Mouse (Mus musculus): ENCODE results near the gene Ccn1. TPM values are rescaled to one million over a fixed set of nuclear protein-coding genes. Genes with fewer than 3 reads are reported as not detected.

Gene Ccn1
- total RNA-seq, 1 experiment = 191 TPM

DNA sequence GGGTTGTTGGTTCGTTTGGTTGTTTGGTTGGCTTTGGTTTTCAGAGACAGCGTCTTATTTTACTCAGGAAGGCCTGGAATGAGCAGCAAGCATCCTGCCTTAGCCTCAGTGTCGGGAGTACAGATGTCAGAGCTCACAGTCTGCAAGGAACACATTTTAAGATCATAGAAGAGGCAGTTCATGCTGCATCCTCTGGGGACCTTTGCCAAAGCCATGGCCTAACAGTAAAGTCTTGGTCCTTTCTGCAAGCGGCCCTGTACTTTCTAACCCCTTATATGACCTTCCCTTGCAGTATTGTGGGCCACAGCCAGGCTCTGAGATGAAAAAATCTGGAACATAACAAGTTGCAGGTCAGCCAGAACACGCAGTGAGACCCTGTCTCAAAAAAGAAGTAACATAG lies 38.1 kb upstream of the Ccn1 start:
- no peak overlapping the region for H3K9ac ChIP-seq (ENCODE audit: insufficient read depth, low read depth, low read length, poor library complexity, severe bottlenecking)
- DNase-seq (ENCODE audit: low read depth, low spot score) = no peak
- in situ Hi-C loops (cut with MboI; ENCODE audit: low sequenced_read_pairs in 2 of 2, unreplicated experiment in 2 of 2) = no loop called here
- no peaks in the 10 kb centered on the region for H3K36me3 ChIP-seq (ENCODE audit: control insufficient read depth, insufficient read depth, low read length, poor library complexity, severe bottlenecking)
- no peaks in the 10 kb centered on the region for H3K9me3 ChIP-seq (ENCODE audit: control insufficient read depth, insufficient read depth, low read depth, low read length)
- H3K4me3 ChIP-seq (ENCODE audit: insufficient read depth in 1 of 2, low read depth in 1 of 2, low read length in 2 of 2, poor library complexity in 1 of 2, severe bottlenecking in 1 of 2) = no peak overlapping the region
- TF ChIP-seq CHD2 (IDR thresholded peaks at IDR 0.05; ENCODE audit: low read depth, low read length) = no peak
- TF ChIP-seq ZNF384 (IDR thresholded peaks at IDR 0.05; ENCODE audit: low read depth, low read length) = no peak
- no peak for TF ChIP-seq ZC3H11A (IDR thresholded peaks at IDR 0.05; ENCODE audit: borderline replicate concordance, low read depth, low read length)
- no peak for TF ChIP-seq HCFC1 (IDR thresholded peaks at IDR 0.05; ENCODE audit: borderline replicate concordance, insufficient read depth, low read length)
- no peak for TF ChIP-seq MAFK (IDR thresholded peaks at IDR 0.05; ENCODE audit: insufficient read depth, low read depth, low read length)
- no peaks in the 10 kb centered on the region for H3K4me1 ChIP-seq (ENCODE audit: control insufficient read depth in 2 of 2, insufficient read depth in 2 of 2, low read length in 2 of 2, poor library complexity in 1 of 2)
- no peak overlapping the region for H3K27ac ChIP-seq (ENCODE audit: insufficient read depth, low read depth, low read length, poor library complexity, severe bottlenecking)

DNA sequence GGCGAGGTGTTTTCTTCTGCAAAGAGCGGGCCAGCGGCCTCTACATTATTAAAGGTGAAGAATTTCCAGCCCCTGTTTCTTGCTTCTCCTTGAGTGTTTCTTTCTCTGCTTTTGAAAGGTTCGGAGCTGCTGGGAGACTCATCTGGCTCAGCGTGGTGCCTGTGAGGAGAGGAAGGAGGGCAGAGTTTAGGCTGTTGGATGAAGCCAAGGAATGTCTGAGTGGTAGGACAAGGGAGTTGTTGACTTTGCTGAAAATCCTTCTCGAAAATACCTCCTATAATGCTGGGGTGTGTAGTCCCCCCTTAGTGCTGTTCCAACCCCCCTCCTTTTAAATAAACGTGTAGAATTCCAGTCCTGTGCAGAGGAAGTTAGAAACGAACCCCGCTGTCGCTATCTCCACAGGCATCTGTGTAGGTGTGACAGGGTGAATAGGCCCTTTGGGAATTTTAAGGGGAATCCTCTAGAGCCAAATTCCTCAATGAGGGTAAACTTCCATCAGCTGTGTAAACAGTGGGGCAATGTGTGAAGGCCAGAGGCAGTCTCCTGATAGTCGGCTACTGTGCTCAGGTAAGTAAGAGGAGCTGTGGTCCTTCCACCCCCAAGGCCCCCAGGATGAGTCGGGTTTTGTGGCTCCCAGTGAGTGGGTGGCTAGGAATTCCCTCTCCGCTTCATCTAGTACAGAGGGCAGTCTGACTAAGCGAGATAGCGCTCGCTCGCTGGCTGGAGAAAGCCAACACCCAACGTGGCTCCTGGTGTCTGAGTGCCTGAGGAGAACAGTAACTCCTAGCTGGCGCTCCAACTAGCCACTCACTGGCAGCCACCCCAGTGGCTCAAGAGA lies 35.0 kb upstream of the Ccn1 start:
- H3K9ac ChIP-seq (ENCODE audit: insufficient read depth, low read depth, low read length, poor library complexity, severe bottlenecking) = no peak overlapping the region
- no peaks in the 10 kb centered on the region for H3K4me1 ChIP-seq (ENCODE audit: control insufficient read depth in 2 of 2, insufficient read depth in 2 of 2, low read length in 2 of 2, poor library complexity in 1 of 2)
- H3K4me3 ChIP-seq (ENCODE audit: insufficient read depth in 1 of 2, low read depth in 1 of 2, low read length in 2 of 2, poor library complexity in 1 of 2, severe bottlenecking in 1 of 2) = no peak overlapping the region
- H3K36me3 ChIP-seq (ENCODE audit: control insufficient read depth, insufficient read depth, low read length, poor library complexity, severe bottlenecking) = no peaks in the 10 kb centered on the region
- no peak for DNase-seq (ENCODE audit: low read depth, low spot score)
- in situ Hi-C loops (cut with MboI; ENCODE audit: low sequenced_read_pairs in 2 of 2, unreplicated experiment in 2 of 2) = no loop called here
- TF ChIP-seq CHD2 (IDR thresholded peaks at IDR 0.05; ENCODE audit: low read depth, low read length) (no peak), ZNF384 (IDR thresholded peaks at IDR 0.05; ENCODE audit: low read depth, low read length) (no peak), ZC3H11A (IDR thresholded peaks at IDR 0.05; ENCODE audit: borderline replicate concordance, low read depth, low read length) (no peak), MAFK (IDR thresholded peaks at IDR 0.05; ENCODE audit: insufficient read depth, low read depth, low read length) (no peak), HCFC1 (IDR thresholded peaks at IDR 0.05; ENCODE audit: borderline replicate concordance, insufficient read depth, low read length) (no peak)
- H3K27ac ChIP-seq (ENCODE audit: insufficient read depth, low read depth, low read length, poor library complexity, severe bottlenecking) = no peak overlapping the region
- H3K9me3 ChIP-seq (ENCODE audit: control insufficient read depth, insufficient read depth, low read depth, low read length) = no peaks in the 10 kb centered on the region

DNA sequence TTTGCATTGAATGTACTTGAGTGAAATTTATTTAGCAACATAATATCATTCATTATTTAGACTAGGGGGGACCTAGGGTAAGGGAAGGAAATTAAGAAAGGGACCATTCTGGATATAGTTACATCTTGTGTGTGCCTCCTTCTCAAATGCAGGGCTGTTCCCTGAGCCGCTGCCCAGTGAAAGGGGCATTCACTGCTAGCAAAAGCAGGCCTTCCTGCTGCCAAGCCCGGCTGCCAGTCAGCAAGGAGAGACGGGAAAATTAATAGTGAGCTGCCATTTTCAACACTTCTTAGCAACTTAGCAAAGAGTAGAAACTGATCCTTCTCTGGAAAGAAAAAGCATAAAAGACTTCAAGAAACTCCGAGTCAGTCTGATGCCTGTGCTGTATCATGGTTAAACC lies 34.4 kb upstream of the Ccn1 start:
- Histone ChIP-seq H3K27ac (ENCODE audit: insufficient read depth, low read depth, low read length, poor library complexity, severe bottlenecking) (no peak overlapping the region), H3K36me3 (ENCODE audit: control insufficient read depth, insufficient read depth, low read length, poor library complexity, severe bottlenecking) (no peaks in the 10 kb centered on the region), H3K9ac (ENCODE audit: insufficient read depth, low read depth, low read length, poor library complexity, severe bottlenecking) (no peak overlapping the region), H3K9me3 (ENCODE audit: control insufficient read depth, insufficient read depth, low read depth, low read length) (no peaks in the 10 kb centered on the region), H3K4me3 (ENCODE audit: insufficient read depth in 1 of 2, low read depth in 1 of 2, low read length in 2 of 2, poor library complexity in 1 of 2, severe bottlenecking in 1 of 2) (no peak overlapping the region), H3K4me1 (ENCODE audit: control insufficient read depth in 2 of 2, insufficient read depth in 2 of 2, low read length in 2 of 2, poor library complexity in 1 of 2) (no peaks in the 10 kb centered on the region)
- in situ Hi-C loops (cut with MboI; ENCODE audit: low sequenced_read_pairs in 2 of 2, unreplicated experiment in 2 of 2) = no loop called here
- no peak for DNase-seq (ENCODE audit: low read depth, low spot score)
- no peak for TF ChIP-seq CHD2 (IDR thresholded peaks at IDR 0.05; ENCODE audit: low read depth, low read length)
- no peak for TF ChIP-seq HCFC1 (IDR thresholded peaks at IDR 0.05; ENCODE audit: borderline replicate concordance, insufficient read depth, low read length)
- TF ChIP-seq MAFK (IDR thresholded peaks at IDR 0.05; ENCODE audit: insufficient read depth, low read depth, low read length) = no peak
- no peak for TF ChIP-seq ZNF384 (IDR thresholded peaks at IDR 0.05; ENCODE audit: low read depth, low read length)
- TF ChIP-seq ZC3H11A (IDR thresholded peaks at IDR 0.05; ENCODE audit: borderline replicate concordance, low read depth, low read length) = no peak

DNA sequence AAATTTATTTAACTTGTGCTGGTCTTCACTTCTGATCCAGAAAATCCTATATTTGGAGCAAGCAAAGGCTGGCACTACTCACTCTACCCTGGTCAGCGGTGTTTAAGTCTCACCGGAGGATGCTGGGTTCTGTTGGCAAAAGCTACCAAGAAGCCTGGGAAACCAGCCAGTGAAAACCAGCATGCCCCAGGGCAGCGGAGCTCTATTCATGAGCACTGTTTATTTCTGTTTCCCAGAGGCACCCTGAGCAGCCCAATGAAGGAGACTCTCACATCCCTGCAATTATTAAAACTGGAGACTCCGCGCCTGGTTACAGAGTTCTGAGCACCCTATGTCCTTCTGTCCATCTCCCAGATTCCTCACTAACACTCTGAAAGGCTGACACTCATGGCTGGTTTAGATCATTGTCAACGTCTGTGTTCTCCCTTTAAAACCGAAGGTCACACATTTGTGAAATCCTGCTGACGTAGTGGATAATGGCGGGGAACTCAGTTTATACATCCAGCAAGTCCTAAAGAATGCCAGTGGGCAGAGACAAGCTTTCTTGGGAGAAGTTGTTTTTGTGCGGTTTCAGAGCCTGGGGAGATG lies 31.7 kb upstream of the Ccn1 start:
- no peaks in the 10 kb centered on the region for H3K4me1 ChIP-seq (ENCODE audit: control insufficient read depth in 2 of 2, insufficient read depth in 2 of 2, low read length in 2 of 2, poor library complexity in 1 of 2)
- DNase-seq (ENCODE audit: low read depth, low spot score) = no peak
- H3K9me3 ChIP-seq (ENCODE audit: control insufficient read depth, insufficient read depth, low read depth, low read length) = no peaks in the 10 kb centered on the region
- H3K36me3 ChIP-seq (ENCODE audit: control insufficient read depth, insufficient read depth, low read length, poor library complexity, severe bottlenecking) = no peaks in the 10 kb centered on the region
- no peak overlapping the region for H3K27ac ChIP-seq (ENCODE audit: insufficient read depth, low read depth, low read length, poor library complexity, severe bottlenecking)
- no peak overlapping the region for H3K4me3 ChIP-seq (ENCODE audit: insufficient read depth in 1 of 2, low read depth in 1 of 2, low read length in 2 of 2, poor library complexity in 1 of 2, severe bottlenecking in 1 of 2)
- no peak overlapping the region for H3K9ac ChIP-seq (ENCODE audit: insufficient read depth, low read depth, low read length, poor library complexity, severe bottlenecking)
- TF ChIP-seq HCFC1 (IDR thresholded peaks at IDR 0.05; ENCODE audit: borderline replicate concordance, insufficient read depth, low read length) = no peak
- no peak for TF ChIP-seq MAFK (IDR thresholded peaks at IDR 0.05; ENCODE audit: insufficient read depth, low read depth, low read length)
- TF ChIP-seq ZNF384 (IDR thresholded peaks at IDR 0.05; ENCODE audit: low read depth, low read length) = no peak
- TF ChIP-seq CHD2 (IDR thresholded peaks at IDR 0.05; ENCODE audit: low read depth, low read length) = no peak
- no peak for TF ChIP-seq ZC3H11A (IDR thresholded peaks at IDR 0.05; ENCODE audit: borderline replicate concordance, low read depth, low read length)
- in situ Hi-C loops (cut with MboI; ENCODE audit: low sequenced_read_pairs in 2 of 2, unreplicated experiment in 2 of 2) = no loop called here

Data from ES-E14 (cell line).